Mouse (Mus musculus) testis, adult 2 months (tissue): ENCODE results near the gene Zswim1.

Experiments used
- CTCF ChIP-seq: fragments of 200-500 bp; IDR thresholded peaks from 2 replicates; pipeline ENCODE4 v1.5.1; 2012; ENCODE audit warnings: low read depth, mild to moderate bottlenecking, inconsistent platforms, low read length, moderate library complexity; ENCODE audit not compliant: control insufficient read depth, insufficient read depth, insufficient replicate concordance
- POLR2A ChIP-seq: fragments of 200-500 bp; IDR thresholded peaks from 2 replicates; pipeline ENCODE4 v1.6.1; 2012; ENCODE audit warnings: low read depth, mild to moderate bottlenecking, inconsistent platforms, low read length, moderate library complexity; ENCODE audit not compliant: control insufficient read depth

DNA sequence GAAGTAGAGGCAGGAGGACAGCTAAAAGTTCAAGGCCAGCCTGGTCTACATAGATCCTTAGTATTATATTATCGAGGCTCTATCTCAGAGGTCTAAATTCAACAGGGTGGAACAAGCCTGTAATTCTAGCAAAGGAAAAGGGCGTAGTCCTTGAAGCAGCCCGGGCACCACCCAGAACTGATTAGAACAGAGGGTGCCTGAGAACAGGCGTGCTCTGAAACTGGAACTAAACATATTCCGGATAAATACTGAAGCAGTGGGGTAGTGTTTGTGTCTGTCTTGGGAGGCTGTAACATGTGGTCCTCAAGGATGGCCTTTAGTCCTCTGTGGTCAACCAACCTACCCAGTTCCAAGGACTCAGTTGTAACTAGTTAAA lies 48.5 kb upstream of the Zswim1 start:
- TF ChIP-seq CTCF, result no peak
- TF ChIP-seq POLR2A, result no peak
